Mouse (Mus musculus) liver, adult 2 months (tissue): ENCODE measurements around the gene Hpn.

ENCODE experiments used
- CTCF ChIP-seq: fragments of 200-500 bp; IDR thresholded peaks from 2 replicates; pipeline ENCODE4 v1.5.1; 2011; ENCODE audit warnings: low read depth, low read length, control low read depth
- POLR2A ChIP-seq: fragments of 200-500 bp; IDR thresholded peaks from 2 replicates; pipeline ENCODE4 v1.6.1; 2011; ENCODE audit warnings: low read length, control low read depth; ENCODE audit not compliant: insufficient read depth; ENCODE audit errors: extremely low read depth

GRCm38 (mm10) chr7:31126851-31127724 is 12.0 kb upstream of the Hpn start, which contains the start of gene Scn1b:
- TF ChIP-seq CTCF: no peak
- no peak for TF ChIP-seq POLR2A
